Mouse (Mus musculus) CH12.LX (cell line): ENCODE results near the gene Eml5. TPM values are rescaled to one million over a fixed set of nuclear protein-coding genes. Genes with fewer than 3 reads are reported as not detected.

Source experiments
- DNase-seq: peaks from one replicate; pipeline ENCODE4 v3.0.0-alpha.2; 2013; ENCODE audit errors: extremely low read depth
- H3K27ac ChIP-seq: 2 replicates; pipeline ENCODE4 v1.5.1; 2012; ENCODE audit warnings: low read depth, mild to moderate bottlenecking, control low read depth, moderate library complexity; ENCODE audit not compliant: insufficient read depth
- H3K27me3 ChIP-seq: replicated peaks from 2 replicates; pipeline ENCODE3; 2012; ENCODE audit warnings: inconsistent platforms
- H3K36me3 ChIP-seq, 2 experiments: replicated peaks in 1 of 2; 2 replicates each; pipeline versions ENCODE3 to v1.6.1; 2012; ENCODE audit warnings: inconsistent platforms in 1 of 2, low read length in 1 of 2, mild to moderate bottlenecking in 1 of 2, mixed read lengths in 1 of 2, moderate library complexity in 1 of 2; ENCODE audit not compliant: control insufficient read depth in 1 of 2, insufficient read depth in 1 of 2
- H3K4me1 ChIP-seq, 2 experiments: 2 replicates each; pipeline ENCODE4 v1.6.1; 2012; ENCODE audit warnings: inconsistent platforms in 1 of 2, moderate library complexity in 1 of 2; ENCODE audit not compliant: insufficient read depth in 2 of 2, control insufficient read depth in 1 of 2
- H3K4me2 ChIP-seq: 2 replicates; pipeline ENCODE4 v1.6.1; 2012; ENCODE audit warnings: low read depth, mild to moderate bottlenecking, control low read depth; ENCODE audit not compliant: poor library complexity, insufficient read depth, severe bottlenecking
- H3K4me3 ChIP-seq, 3 experiments: fragments of 150-350 bp in 1 of 3; sonication (generic) in 1 of 3; replicated peaks in 1 of 3; 2 replicates each; pipeline versions ENCODE3 to v1.5.1; 2011 to 2012; ENCODE audit warnings: low read depth in 2 of 3, low read length in 2 of 3, mild to moderate bottlenecking in 2 of 3, moderate library complexity in 2 of 3, control low read depth in 1 of 3, improper control_type of control experiment in 1 of 3, inconsistent platforms in 1 of 3, mixed read lengths in 1 of 3; ENCODE audit not compliant: poor library complexity in 1 of 3
- H3K79me2 ChIP-seq: replicated peaks from 2 replicates; pipeline ENCODE4 v1.6.1; 2012; ENCODE audit warnings: mild to moderate bottlenecking, moderate library complexity; ENCODE audit not compliant: control insufficient read depth, poor library complexity, insufficient read depth, severe bottlenecking; ENCODE audit errors: extremely low read depth
- H3K9ac ChIP-seq: 2 replicates; pipeline ENCODE4 v1.6.1; 2012; ENCODE audit warnings: low read depth, mild to moderate bottlenecking, control low read depth, moderate library complexity; ENCODE audit not compliant: insufficient read depth
- H3K9me3 ChIP-seq: replicated peaks from 2 replicates; pipeline ENCODE3; 2012; ENCODE audit warnings: low read length, inconsistent platforms, mixed read lengths
- ELF1 ChIP-seq: IDR thresholded peaks from 2 replicates; pipeline ENCODE4 v1.6.1; 2014; ENCODE audit warnings: low read depth, mild to moderate bottlenecking, inconsistent platforms, low read length, improper control_type of control experiment
- EP300 ChIP-seq: IDR thresholded peaks from 2 replicates; pipeline ENCODE4 v1.6.1; 2011; ENCODE audit warnings: low read length, improper control_type of control experiment
- IRF4 ChIP-seq: IDR thresholded peaks from 2 replicates; pipeline ENCODE4 v1.6.1; 2014; ENCODE audit warnings: low read depth, mild to moderate bottlenecking, inconsistent platforms, low read length, improper control_type of control experiment
- JUN ChIP-seq: IDR thresholded peaks from 2 replicates; pipeline ENCODE4 v1.6.1; 2011; ENCODE audit warnings: low read depth, mild to moderate bottlenecking, low read length, improper control_type of control experiment, moderate library complexity; ENCODE audit not compliant: insufficient read depth
- MAFK ChIP-seq: IDR thresholded peaks from 2 replicates; pipeline ENCODE4 v1.6.1; 2011; ENCODE audit warnings: low read length, improper control_type of control experiment; ENCODE audit not compliant: insufficient replicate concordance
- POLR2A ChIP-seq: IDR thresholded peaks from 2 replicates; pipeline ENCODE4 v1.6.1; 2011; ENCODE audit warnings: low read depth, mild to moderate bottlenecking, improper control_type of control experiment, low read length
- UBTF ChIP-seq: IDR thresholded peaks from 2 replicates; pipeline ENCODE4 v1.6.1; 2012; ENCODE audit warnings: low read depth, mild to moderate bottlenecking, inconsistent platforms, low read length, improper control_type of control experiment, moderate library complexity
- USF1 ChIP-seq: IDR thresholded peaks from 2 replicates; pipeline ENCODE4 v1.6.1; 2014; ENCODE audit warnings: low read depth, mild to moderate bottlenecking, inconsistent platforms, low read length, improper control_type of control experiment
- ZMIZ1 ChIP-seq: IDR thresholded peaks from 2 replicates; pipeline ENCODE4 v1.6.1; 2012; ENCODE audit warnings: low read depth, mild to moderate bottlenecking, inconsistent platforms, low read length, improper control_type of control experiment
- dilution Hi-C: fragments of 300-500 bp; cut with MboI; formaldehyde crosslinking; loops from 2 replicates; pipeline ENCODE4 v1.14.3; 2020; ENCODE audit warnings: low sequenced_read_pairs; ENCODE audit not compliant: extremely low pct_unique_long_range_greater_than_20kb, extremely low pct_ligation_motif_present
- in situ Hi-C: fragments of 300-500 bp; cut with MboI; formaldehyde crosslinking; loops from 3 replicates; pipeline ENCODE4 v1.14.3; 2019; ENCODE audit warnings: low sequenced_read_pairs, low pct_ligation_motif_present, low pct_unique_long_range_greater_than_20kb, mixed read lengths
- polyA plus RNA-seq: library from polyadenylated mRNA; unstranded; fragments of >175 nt; gene quantifications from 2 replicates; pipeline ENCODE4 v1.2.1, GENCODE M21; 2012; ENCODE audit warnings: low read depth; ENCODE audit not compliant: insufficient read length
- total RNA-seq, 2 experiments: library from RNA; depleted of rRNA; stranded (reverse); fragments of 300-350 nt in 1 of 2; fragments of >200 nt in 1 of 2; gene quantifications; 2 replicates each; pipeline ENCODE4 v1.2.3; 2012 to 2014

The Eml5 gene
- total and polyA plus RNA-seq, 3 experiments = 1.8 to 5.9 (median 3.4) TPM

GRCm38 (mm10) chr12:98875216-98875615 lies 26.1 kb downstream of the Eml5 start:
- Histone ChIP-seq H3K27ac (no peak overlapping the region), H3K36me3 (no peaks in the 10 kb centered on the region), H3K79me2 (no peaks in the 10 kb centered on the region), H3K27me3 (no peaks in the 10 kb centered on the region), H3K9ac (no peak overlapping the region), H3K4me3 (no peak overlapping the region), H3K4me1 (no peaks in the 10 kb centered on the region), H3K9me3 (no peaks in the 10 kb centered on the region), H3K4me2 (no peak overlapping the region)
- TF ChIP-seq IRF4 = no peak
- dilution Hi-C loops = no loop called here
- in situ Hi-C loops = no loop called here
- no peak for DNase-seq

GRCm38 (mm10) chr12:98872836-98873235 lies 28.4 kb downstream of the Eml5 start:
- in situ Hi-C loops = no loop called here
- no peaks in the 10 kb centered on the region for H3K36me3 ChIP-seq
- dilution Hi-C loops = no loop called here

GRCm38 (mm10) chr12:98863436-98863835 lies 37.8 kb downstream of the Eml5 start:
- dilution Hi-C loops (no loop called here), in situ Hi-C loops (no loop called here)
- peaks cover 2% of the 10 kb centered on the region for H3K9me3 ChIP-seq
- no peak overlapping the region for H3K9ac ChIP-seq
- H3K4me2 ChIP-seq = no peak overlapping the region
- H3K79me2 ChIP-seq = no peaks in the 10 kb centered on the region
- peaks cover 0 to 2% of the 10 kb centered on the region in 2 experiments for H3K36me3 ChIP-seq
- no peak overlapping the region for H3K27ac ChIP-seq
- peaks cover 2 to 8% of the 10 kb centered on the region in 2 experiments; a peak in 3 of 4 replicates for H3K4me1 ChIP-seq
- H3K4me3 ChIP-seq = no peak overlapping the region
- no peak for TF ChIP-seq UBTF
- peak; percentile 75 for TF ChIP-seq EP300
- no peak for TF ChIP-seq ZMIZ1
- no peak for TF ChIP-seq MAFK
- peak; percentile 69 for TF ChIP-seq IRF4
- TF ChIP-seq, all 38 proteins: peak for 2
- DNase-seq = peak; percentile 25
- no peaks in the 10 kb centered on the region for H3K27me3 ChIP-seq

More at GRCm38 (mm10) chr12:98872836-98873235, 28.4 kb downstream of the Eml5 start:
- no peak overlapping the region for H3K4me2 ChIP-seq
- no peak overlapping the region for H3K9ac ChIP-seq
- H3K79me2 ChIP-seq = no peaks in the 10 kb centered on the region
- DNase-seq = no peak
- H3K4me3 ChIP-seq = no peak overlapping the region
- TF ChIP-seq ELF1 (no peak), POLR2A (no peak), USF1 (no peak), JUN (no peak)
- no peaks in the 10 kb centered on the region for H3K27me3 ChIP-seq
- H3K27ac ChIP-seq = no peak overlapping the region
- H3K9me3 ChIP-seq = no peaks in the 10 kb centered on the region
- H3K4me1 ChIP-seq = no peaks in the 10 kb centered on the region
